Mouse (Mus musculus) heart, adult 2 months (tissue): ENCODE data around the gene Mctp2. TPM values are rescaled to one million over a fixed set of nuclear protein-coding genes. Genes with fewer than 3 reads are reported as not detected.
"Not testable (repeated sequence)": the region's sequence is repeated elsewhere in the genome, so short reads cannot be mapped to it uniquely, and the experiment has no call there.

Experiments used
- DNase-seq, 2 experiments: peaks; one replicate each; pipeline ENCODE4 v3.0.0; 2021
- H3K27ac ChIP-seq: fragments of 200-600 bp; 2 replicates; pipeline ENCODE4 v1.8.1; 2022
- H3K27me3 ChIP-seq: fragments of 200-500 bp; 2 replicates; pipeline ENCODE4 v1.6.1; 2012; ENCODE audit warnings: mild to moderate bottlenecking, low read length, inconsistent platforms, mixed read lengths; ENCODE audit not compliant: control insufficient read depth, insufficient read depth
- H3K36me3 ChIP-seq: fragments of 200-500 bp; 2 replicates; pipeline ENCODE4 v1.6.1; 2012; ENCODE audit warnings: low read length, inconsistent platforms; ENCODE audit not compliant: control insufficient read depth, insufficient read depth
- H3K4me1 ChIP-seq: fragments of 200-500 bp; 2 replicates; pipeline ENCODE4 v1.6.1; 2011; ENCODE audit warnings: low read length; ENCODE audit not compliant: control insufficient read depth, insufficient read depth
- H3K4me3 ChIP-seq: fragments of 200-600 bp; 2 replicates; pipeline ENCODE4 v1.8.1; 2022
- H3K79me2 ChIP-seq: fragments of 200-500 bp; replicated peaks from 2 replicates; pipeline ENCODE4 v1.6.1; 2012; ENCODE audit warnings: mild to moderate bottlenecking, inconsistent platforms, low read length, moderate library complexity, mixed read lengths; ENCODE audit not compliant: control insufficient read depth, insufficient read depth
- H3K9ac ChIP-seq: fragments of 200-500 bp; 2 replicates; pipeline ENCODE4 v1.6.1; 2012; ENCODE audit warnings: low read depth, mild to moderate bottlenecking, control low read depth, inconsistent platforms, low read length, mixed read lengths
- CTCF ChIP-seq: fragments of 200-600 bp; IDR thresholded peaks from 2 replicates; pipeline ENCODE4 v1.8.1; 2022; ENCODE audit warnings: antibody characterized with exemption, mild to moderate bottlenecking, moderate library complexity
- EP300 ChIP-seq: fragments of 200-500 bp; IDR thresholded peaks from 2 replicates; pipeline ENCODE4 v1.6.1; 2011; ENCODE audit warnings: low read depth, low read length, control low read depth; ENCODE audit not compliant: insufficient read depth
- POLR2A ChIP-seq: fragments of 200-500 bp; IDR thresholded peaks from 2 replicates; pipeline ENCODE4 v1.6.1; 2011; ENCODE audit warnings: mild to moderate bottlenecking, low read depth, low read length, control low read depth; ENCODE audit not compliant: insufficient read depth
- WGBS: fragments of 180-500 bp; shearing (Covaris S2); methylation state at CpG from one replicate; pipeline ENCODE4 v1.1.7; 2018; 5-methylcytosine and 5-hydroxymethylcytosine counted together
- intact Hi-C: fragments of 180-260 bp; cut with DNase I; formaldehyde crosslinking; loops from one replicate; pipeline ENCODE4 v1.15.1; 2025
- polyA plus RNA-seq: library from polyadenylated mRNA; depleted of rRNA; stranded (reverse); fragments of >200 nt; gene quantifications from 2 replicates; pipeline ENCODE4 v1.2.3, GENCODE M21; 2012
- total RNA-seq, 2 experiments: library from RNA; stranded (reverse); gene quantifications; 2 replicates each; pipeline ENCODE4 v1.2.3; 2021

Gene Mctp2
- total and polyA plus RNA-seq, 3 experiments: 0.25 to 0.52 (median 0.41) TPM

- DNase-seq: no peak
- TF ChIP-seq POLR2A (no peak), EP300 (no peak), CTCF (no peak)
- WGBS: 72% methylated on average over 6 of the region's 6 CpGs
- H3K4me1 ChIP-seq: no peaks in the 10 kb centered on the region
- no peaks in the 10 kb centered on the region for H3K36me3 ChIP-seq
- no peak overlapping the region for H3K4me3 ChIP-seq
- H3K79me2 ChIP-seq: no peaks in the 10 kb centered on the region
- H3K27ac ChIP-seq: no peak overlapping the region
- no peak overlapping the region for H3K9ac ChIP-seq
- intact Hi-C loops: no loop called here
- H3K27me3 ChIP-seq: no peaks in the 10 kb centered on the region
These were observed 36.4 kb downstream of the Mctp2 start for GRCm38 (mm10) chr7:72269994-72270393.

GRCm38 (mm10) chr7:72260766-72261655 lies 45.4 kb downstream of the Mctp2 start:
- Histone ChIP-seq H3K4me3 (no peak overlapping the region), H3K36me3 (no peaks in the 10 kb centered on the region), H3K27me3 (no peaks in the 10 kb centered on the region), H3K27ac (no peak overlapping the region), H3K79me2 (no peaks in the 10 kb centered on the region), H3K4me1 (no peaks in the 10 kb centered on the region), H3K9ac (no peak overlapping the region)
- intact Hi-C loops: no loop called here
- no peak for DNase-seq
- 81% methylated on average over 8 of the region's 8 CpGs for WGBS
- TF ChIP-seq POLR2A: no peak
- TF ChIP-seq CTCF: no peak
- TF ChIP-seq EP300: no peak

- no peaks in the 10 kb centered on the region for H3K79me2 ChIP-seq
- DNase-seq: no peak
- no peak for TF ChIP-seq EP300
- TF ChIP-seq POLR2A: no peak
- TF ChIP-seq CTCF: no peak
- H3K27me3 ChIP-seq: no peaks in the 10 kb centered on the region
- no peaks in the 10 kb centered on the region for H3K36me3 ChIP-seq
- intact Hi-C loops: no loop called here
- H3K4me3 ChIP-seq: no peak overlapping the region
- 76% methylated on average over 10 of the region's 10 CpGs for WGBS
- no peak overlapping the region for H3K27ac ChIP-seq
- no peaks in the 10 kb centered on the region for H3K4me1 ChIP-seq
- H3K9ac ChIP-seq: no peak overlapping the region
These were observed 47.4 kb downstream of the Mctp2 start for GRCm38 (mm10) chr7:72259045-72259444.

GRCm38 (mm10) chr7:72250326-72250725 lies 56.1 kb downstream of the Mctp2 start:
- H3K36me3 ChIP-seq, H3K4me1 ChIP-seq, H3K9ac ChIP-seq, DNase-seq, H3K4me3 ChIP-seq, intact Hi-C loops, H3K27me3 ChIP-seq, H3K79me2 ChIP-seq, H3K27ac ChIP-seq: not testable (repeated sequence)
- WGBS: 83% methylated on average over 9 of the region's 9 CpGs

- H3K27ac ChIP-seq: no peak overlapping the region
- no peaks in the 10 kb centered on the region for H3K4me1 ChIP-seq
- H3K36me3 ChIP-seq: no peaks in the 10 kb centered on the region
- no peaks in the 10 kb centered on the region for H3K79me2 ChIP-seq
- intact Hi-C loops: no loop called here
- H3K9ac ChIP-seq: no peak overlapping the region
- WGBS: 93% methylated on average over 9 of the region's 9 CpGs
- no peak for TF ChIP-seq POLR2A
- no peak for TF ChIP-seq EP300
- TF ChIP-seq CTCF: peak; percentile 44
- no peaks in the 10 kb centered on the region for H3K27me3 ChIP-seq
- no peak overlapping the region for H3K4me3 ChIP-seq
- no peak for DNase-seq
These were observed 65.1 kb downstream of the Mctp2 start for GRCm38 (mm10) chr7:72241269-72241668.

GRCm38 (mm10) chr7:72239782-72240493 lies 66.5 kb downstream of the Mctp2 start:
- Histone ChIP-seq H3K4me1 (no peaks in the 10 kb centered on the region), H3K27me3 (no peaks in the 10 kb centered on the region), H3K36me3 (no peaks in the 10 kb centered on the region), H3K79me2 (no peaks in the 10 kb centered on the region), H3K27ac (no peak overlapping the region), H3K4me3 (no peak overlapping the region), H3K9ac (no peak overlapping the region)
- 29% methylated on average over 3 of the region's 3 CpGs for WGBS
- peak in 1 of 2 experiments; percentile 7 for DNase-seq
- intact Hi-C loops: loop anchor here (1.0 to 5.0 kb wide), 2 partner anchors 93 to 122 kb away; no protein-coding TSS in a partner anchor
- TF ChIP-seq CTCF (peak; percentile 89), POLR2A (no peak), EP300 (no peak)
